Mouse (Mus musculus): Measurements from ENCODE around the gene Exoc4.

Gene Exoc4

DNA sequence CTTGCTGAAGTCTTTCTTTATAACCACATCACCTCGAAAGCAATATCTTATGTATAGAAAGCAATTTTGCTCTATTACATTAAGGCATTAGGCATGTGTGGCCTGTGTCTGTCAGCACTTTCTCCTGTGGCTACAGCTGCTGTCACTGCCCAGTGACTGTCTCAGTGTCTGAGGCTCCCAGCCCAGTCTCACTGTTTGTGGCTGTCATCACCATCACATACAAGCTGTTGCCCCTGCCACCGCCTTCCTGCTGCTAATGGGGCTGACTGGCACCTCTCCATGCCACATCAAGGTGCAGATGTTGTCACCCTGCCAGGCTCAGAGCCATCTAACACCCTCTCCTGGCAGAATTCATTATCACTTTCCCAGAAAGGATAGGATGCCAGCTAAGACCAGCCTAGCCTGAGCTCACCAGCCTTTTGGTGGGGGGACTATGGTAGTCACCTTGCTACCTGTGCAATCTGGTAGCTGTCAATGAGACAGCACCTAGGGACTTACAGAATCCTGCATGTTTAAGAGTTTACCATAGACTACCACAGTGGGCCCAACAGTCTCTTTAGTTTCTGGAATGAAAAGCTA is 698.1 kb downstream of the Exoc4 start:
- DNase-seq (ENCODE audit: low spot score), result no peak

DNA sequence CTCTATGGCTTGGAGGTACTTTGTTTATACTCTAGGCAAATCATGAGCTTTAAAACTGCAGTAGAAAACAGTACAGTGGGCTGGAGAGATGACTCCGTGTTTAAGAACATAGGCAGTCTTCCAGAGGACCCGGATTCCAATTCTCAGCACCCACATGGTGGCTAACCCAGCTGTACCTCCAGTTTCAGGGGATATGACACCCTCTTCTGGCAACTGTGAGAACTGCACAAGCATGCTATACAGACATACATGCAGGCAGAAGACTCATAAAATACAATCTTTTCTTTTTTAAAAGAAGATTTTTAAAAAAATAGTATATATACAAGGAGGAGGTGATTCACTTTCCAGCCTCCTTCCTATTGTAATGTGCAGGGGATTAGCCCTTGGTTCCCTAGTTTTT is 701.2 kb downstream of the Exoc4 start:
- no peak for DNase-seq (ENCODE audit: low spot score)

DNA sequence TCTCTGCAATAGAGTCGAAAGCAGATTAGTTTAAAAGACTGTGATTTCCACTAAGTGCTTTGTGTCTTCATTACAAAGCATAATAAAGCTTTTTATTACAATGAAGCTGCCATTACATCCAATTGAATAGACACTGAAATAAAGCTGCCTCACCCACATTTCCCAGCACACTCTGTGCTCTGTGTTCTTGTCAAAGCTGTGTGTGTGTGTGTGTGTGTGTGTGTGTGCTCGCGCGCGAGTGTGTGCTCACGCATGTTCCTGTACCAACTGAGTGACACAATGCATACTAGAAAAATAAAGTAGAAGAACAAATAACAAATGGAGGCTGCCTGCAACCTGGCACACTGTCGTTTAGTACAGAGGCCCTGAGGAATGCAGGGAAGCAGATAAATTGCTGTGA is 706.6 kb downstream of the Exoc4 start:
- no peak for DNase-seq (ENCODE audit: low spot score)

DNA sequence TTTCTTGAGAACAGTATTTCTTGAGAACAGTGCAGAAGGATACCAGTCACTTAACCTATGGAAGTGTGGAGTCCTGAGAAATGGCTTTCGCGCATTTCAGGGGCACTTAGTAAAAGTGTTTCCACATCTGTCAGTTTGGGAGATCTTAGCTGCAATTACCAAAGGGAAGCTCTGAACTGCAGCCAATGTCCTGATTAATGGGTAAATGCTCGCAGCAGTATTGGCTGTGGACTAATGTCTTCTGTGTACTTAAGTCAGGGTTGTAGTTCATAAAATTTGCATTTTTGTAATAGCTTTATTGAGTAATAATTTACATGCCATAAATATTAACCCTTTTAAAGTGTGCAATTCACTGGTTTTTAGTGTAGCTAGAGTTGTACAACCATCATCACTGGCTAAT is 709.4 kb downstream of the Exoc4 start:
- DNase-seq (ENCODE audit: low spot score), result no peak

DNA sequence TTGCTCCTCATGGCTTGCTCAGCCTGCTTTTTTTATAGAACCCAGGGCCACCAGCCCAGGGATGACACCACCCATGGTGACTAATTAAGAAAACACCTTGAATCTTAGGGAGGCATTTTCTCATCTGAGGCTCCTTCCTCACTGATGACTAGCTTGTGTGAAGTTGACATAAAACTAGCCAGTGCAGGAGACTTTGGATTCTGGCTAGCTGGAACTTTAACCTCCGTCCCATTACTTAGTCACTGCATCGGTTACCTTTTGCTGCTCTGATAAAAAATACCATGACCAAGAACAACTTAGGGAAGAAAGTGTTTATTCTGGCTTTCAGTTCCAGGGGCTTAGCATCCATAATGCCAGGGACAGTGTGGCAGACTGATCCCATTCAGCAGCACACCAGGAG is 711.9 kb downstream of the Exoc4 start:
- DNase-seq (ENCODE audit: low spot score), result no peak

DNA sequence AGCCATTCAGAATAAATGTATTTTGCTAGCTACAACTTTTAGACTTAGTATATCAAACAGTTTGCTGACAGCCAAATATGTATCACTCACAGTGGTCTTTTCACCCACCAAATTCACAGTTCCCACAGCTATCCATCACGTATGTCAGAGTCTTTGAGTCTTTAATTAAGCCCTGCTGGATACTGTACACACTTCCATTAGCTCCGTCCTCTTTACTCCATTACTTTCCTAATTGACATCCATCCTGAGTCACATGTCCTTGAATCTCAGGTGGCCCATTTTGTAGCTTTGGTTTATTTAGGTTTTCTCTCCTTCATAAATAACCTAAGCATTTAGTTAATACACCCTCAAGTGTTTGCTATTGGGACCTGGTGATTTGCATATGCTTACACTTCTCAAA is 714.2 kb downstream of the Exoc4 start:
- no peak for DNase-seq (ENCODE audit: low spot score)

DNA sequence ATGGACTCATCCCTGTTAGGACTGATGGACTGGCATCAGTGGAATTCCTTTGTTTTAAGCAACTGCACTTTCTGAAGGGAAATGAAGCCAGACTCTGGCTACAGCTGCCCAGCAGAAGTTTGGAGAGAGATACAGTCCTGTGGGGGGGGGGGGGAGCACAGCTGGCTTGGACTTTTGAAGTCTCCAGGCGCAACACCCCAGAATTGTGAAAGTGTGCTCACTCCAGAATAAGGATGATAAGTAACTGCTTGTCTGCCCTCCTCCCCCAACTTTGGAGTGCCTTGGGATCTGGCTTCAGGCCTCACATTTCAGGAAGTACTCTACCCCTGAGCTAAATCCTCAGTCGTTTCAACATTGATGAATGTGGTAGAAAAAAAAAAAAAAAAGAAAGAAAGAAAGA is 716.7 kb downstream of the Exoc4 start:
- no peak for DNase-seq (ENCODE audit: low spot score)

DNA sequence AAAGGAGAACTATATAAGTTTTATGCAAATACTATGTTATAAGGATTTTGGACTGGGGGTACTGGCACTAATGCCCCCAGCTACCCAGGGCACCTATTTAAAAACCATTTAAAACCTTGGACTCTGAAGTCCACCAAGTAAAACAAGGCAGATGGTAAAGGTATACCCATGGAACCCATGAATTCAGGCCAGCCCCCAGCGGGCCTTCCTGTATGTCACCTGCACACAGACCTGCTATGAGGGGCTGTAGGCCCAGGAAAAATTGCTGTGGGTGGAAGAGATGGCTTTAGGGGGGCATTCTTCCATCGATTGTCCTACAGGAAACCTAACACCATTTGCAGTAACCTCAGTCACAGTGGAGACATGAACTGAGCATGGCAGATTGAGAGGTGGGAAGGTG is 719.9 kb downstream of the Exoc4 start:
- no peak for DNase-seq (ENCODE audit: low spot score)

DNA sequence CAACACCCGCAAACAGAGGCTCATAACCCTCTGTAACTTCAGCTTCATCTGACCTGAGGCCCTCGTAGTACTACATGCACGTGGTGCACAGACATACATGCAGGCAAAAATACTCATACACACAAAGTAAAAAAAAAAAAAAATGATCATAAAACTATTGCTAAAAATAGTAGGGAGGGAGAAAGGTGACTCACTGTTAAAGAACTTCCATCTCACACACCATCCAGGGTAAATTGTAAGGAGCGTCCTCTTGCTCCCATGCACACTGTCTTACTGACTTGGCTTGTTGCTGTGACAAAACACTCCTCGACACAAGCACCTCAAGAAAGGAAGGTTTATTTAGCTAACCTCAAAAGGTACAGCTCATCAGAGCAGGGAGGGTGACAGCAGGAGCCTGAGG is 723.9 kb downstream of the Exoc4 start:
- DNase-seq (ENCODE audit: low spot score), result no peak

DNA sequence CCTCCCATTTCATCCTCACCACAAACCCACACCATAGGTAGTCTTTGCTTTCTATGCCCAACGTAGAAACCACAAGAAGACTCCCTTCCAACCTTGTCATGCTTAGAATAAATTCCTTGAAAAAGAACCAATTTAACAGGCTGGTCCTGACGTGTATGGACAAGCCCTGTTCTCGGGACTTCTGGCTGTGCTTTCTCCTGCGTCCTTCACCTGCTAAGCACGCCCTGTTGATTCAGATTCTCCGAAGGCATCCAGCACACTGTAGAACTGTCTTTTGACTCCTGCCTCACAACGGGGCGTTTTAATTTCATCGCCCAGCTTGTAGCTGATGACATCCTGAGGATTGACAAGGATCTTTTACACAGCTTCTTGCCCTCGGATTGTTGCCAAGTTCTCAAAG is 727.7 kb downstream of the Exoc4 start:
- DNase-seq (ENCODE audit: low spot score), result no peak

DNA sequence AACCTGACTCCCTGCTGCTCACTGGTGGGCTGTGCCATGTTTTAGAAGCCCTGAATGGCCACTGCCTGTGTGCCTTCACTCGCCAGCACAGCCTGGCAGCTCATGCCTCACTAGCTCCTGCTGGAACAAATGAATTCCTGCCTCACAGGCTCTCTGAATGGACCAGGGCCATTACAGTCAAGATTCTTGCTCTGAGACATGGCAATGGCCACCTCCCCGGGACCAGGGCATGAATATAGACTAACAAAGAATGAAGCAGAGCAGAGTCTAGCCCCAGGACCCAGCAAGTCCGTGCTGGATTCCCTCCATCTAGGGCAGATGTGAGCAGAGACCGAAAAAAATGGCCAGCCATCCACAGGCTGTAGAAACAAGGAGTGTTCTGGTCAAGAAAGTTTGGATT is 728.6 kb downstream of the Exoc4 start:
- no peak for DNase-seq (ENCODE audit: low spot score)

DNA sequence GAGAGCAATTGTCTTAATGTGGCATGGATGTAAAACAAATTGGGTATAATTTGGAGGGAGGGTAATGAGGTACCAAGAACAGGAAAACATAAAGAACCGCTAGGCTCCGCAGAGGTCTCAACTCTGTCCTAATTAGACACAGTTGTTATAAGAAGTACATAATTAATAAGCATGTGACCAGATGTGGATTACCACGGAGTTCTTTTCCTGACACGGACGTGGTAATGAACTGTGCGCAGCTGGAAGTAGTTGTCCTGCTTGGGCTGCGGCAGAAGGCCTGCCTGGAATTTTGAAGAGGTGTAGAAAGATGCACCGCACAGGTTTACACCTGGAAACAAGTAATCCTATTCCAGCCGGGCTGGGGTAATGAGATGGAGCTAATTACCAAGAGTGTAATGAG is 729.0 kb downstream of the Exoc4 start:
- no peak for DNase-seq (ENCODE audit: low spot score)

DNA sequence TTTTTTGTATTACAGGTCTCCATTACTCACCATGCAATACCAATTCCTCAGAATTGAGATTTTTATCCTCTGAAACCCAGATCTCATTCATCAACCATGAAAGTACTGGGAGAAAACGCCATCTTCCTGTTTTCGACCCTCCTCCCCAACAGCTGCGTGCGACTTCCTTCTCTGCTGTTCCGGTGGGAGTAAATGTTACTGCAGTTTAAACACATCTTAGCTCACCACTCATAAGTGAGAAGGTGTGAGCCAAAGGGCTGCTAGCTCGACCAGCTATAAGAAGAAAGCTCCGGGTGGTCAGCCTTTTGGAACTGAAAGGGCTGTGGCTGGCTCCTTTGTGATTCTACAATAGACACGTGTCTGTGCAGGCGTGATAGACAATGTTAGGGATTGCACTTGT is 733.8 kb downstream of the Exoc4 start:
- no peak for DNase-seq (ENCODE audit: low spot score)

DNA sequence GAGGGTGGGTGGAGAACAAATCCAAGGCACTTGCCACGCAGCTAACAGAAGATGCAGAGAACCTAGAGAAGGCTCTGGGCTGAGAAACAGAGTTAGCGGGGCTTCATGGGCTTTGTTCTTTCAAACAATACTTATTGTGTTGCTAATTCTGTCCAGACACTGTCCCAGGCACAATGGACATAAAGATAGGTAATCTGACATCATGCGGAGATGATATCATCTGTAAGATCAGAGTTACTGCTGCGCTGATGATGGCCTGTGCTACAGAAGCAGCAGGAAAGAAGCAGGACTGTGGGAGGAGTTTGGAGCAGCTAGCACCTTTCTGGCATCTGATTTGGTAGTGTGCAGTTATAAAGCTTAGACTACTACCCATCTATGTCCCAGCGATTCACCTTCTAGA is 738.2 kb downstream of the Exoc4 start:
- DNase-seq (ENCODE audit: low spot score), result no peak

DNA sequence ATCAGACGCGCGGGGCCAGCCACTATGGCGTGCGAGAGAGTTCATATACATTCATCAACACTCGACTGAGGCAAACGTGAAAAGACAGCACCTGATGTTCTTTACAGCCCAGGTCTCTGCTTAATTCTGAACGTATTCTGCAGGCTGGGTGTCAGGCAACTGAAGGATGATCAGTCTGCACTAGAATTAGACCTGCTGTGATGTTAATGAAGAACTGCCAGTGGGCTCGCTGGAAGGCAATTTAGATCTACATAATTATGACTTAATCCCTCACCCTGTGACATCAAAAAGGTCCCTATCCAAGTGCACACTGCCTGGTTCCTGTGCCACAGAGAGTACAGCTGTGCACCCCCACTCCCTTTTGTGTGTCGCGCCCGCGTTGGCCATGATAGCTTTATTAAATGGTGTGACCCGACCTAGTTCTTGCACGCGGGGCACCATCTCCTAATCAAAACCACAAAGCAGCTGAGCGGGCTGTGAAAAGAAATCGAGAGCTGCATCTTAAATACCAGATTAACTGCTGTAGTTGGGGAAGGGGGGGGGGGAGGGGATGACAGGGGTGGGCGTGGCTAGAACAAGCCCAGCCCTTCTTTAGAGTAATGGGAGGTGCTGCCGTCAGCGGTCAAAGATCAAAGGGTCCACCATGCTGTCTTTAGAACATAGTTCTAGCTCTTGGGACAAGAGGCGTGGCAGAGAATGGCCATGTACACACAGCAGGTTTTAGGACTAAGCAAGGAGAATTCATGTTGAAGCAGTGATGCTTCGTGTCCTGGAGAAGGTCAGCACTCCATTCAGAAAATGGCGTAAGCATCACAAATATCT is 743.5 kb downstream of the Exoc4 start:
- DNase-seq (ENCODE audit: low spot score), result no peak

DNA sequence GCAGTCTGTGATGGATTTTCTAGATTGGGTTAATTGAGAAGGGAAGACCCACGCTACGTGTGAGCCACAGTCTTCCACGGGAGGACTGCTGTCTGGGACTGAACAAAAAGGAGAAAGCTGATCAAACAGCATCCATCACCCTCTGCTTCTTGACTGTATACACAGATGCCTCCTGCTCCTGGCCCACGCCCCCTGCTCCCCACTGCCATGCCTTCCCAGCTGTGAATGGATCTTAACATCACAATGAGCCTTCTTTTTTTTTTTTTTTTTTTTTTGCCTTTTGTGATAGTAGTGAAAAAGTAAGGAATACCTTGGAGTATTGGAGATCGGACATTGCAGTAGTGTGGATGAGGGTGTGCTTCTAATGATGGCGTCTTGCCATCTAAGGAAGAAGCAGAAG is 745.0 kb downstream of the Exoc4 start:
- no peak for DNase-seq (ENCODE audit: low spot score)

DNA sequence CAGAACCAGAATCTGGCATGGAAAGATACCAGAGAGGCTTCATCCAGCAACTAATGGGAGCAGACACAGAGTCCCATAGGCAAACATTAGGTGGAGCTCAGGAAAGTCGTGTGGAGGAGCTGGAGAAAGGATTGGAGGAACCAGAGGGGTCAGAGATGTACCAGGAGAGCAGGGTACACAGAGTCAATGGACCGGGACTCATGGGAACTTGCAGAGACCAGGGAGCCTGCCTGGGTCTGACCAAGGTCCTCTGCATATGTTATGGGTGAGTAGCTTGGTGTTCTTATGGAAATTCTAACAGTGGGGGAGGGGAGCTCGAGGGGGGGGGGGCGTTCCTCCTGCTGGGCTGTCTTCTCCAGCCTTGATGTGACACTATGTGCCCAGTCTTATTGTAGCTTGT is 749.7 kb downstream of the Exoc4 start:
- no peak for DNase-seq (ENCODE audit: low spot score)

DNA sequence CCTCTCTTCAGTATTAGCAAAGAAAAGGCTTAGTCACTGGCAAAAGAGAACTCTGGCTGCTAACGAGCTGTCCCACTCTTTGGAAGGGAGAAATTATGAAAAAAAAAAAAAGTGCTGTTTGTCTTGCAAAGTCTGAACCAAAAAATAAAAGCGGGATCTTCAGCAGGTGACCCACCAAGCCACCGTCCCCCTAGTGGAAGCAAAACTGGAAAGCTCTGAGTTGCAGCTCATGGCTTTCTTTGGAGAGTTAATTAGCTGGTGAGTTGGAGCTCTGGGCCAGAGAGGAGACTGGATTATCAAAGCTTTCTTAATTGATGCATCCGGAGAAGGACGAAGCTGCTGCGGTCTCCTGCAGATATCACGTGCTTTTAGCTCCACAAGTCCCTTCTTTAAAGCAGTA is 750.6 kb downstream of the Exoc4 start:
- DNase-seq (ENCODE audit: low spot score), result no peak

DNA sequence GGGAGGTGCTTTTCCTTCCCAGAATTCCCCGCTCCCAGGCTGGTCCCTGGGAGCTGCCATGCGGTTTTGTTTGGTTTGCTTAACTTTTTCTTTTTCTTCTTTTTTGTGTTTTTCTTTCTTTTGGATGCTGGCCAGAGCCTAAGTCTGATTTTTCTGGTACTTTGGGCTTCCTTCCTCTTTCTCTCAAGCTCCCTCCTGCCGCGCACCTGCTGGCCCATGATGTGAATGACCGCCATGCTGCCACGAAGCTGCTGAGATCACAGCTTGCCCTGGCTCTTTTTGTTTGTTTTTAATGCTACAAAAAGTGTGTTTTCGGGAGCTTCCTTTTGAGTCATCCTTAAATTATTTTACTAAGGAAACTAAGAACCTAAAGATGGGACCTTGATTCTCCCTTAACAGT is 751.8 kb downstream of the Exoc4 start:
- no peak for DNase-seq (ENCODE audit: low spot score)

DNA sequence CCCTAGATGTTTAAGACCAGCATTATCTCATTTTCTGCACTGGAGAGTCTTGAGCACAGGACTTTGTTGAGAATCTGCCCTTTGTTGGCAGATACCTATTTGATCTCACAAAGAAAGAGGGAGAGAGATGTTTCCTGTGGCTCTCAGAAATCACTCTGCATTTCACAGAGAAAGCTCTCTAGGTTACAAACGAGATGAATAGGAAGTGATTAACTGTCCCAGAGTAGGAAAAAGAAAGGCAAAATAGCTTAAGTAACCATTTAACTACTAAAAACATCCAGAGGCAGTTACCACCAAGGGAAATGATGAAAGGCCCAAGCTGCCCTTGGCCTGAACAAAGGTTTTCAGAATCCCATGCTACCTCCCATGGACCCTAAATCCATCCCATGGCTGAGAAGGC is 754.1 kb downstream of the Exoc4 start:
- DNase-seq (ENCODE audit: low spot score), result no peak

DNA sequence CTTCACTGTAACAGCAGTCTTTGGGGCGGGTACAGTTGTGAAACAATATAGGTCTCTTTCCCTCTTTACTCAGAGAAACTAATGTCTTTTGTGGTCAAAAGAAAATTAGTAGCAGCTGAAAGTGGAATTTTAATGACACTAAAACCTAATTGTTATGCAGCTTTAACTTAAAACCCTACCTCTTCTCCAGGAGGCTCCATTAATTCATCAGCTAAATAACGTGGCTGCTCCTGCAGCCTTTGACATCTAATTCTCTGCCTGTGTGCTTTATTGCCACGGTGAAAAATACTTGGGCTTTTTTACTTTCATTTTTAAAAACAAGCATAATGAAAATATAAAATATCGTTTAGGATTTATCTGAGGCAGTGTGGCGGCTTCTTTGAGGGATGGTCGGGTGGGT is 764.6 kb downstream of the Exoc4 start:
- no peak for DNase-seq (ENCODE audit: low spot score)

Measured in urinary bladder, postnatal 25 days (tissue).